Mouse (Mus musculus) megakaryocyte-erythroid progenitor cell, adult 5-6 weeks (primary cell): ENCODE results near the gene Agtr1a. TPM values are rescaled to one million over a fixed set of nuclear protein-coding genes. Genes with fewer than 3 reads are reported as not detected.

Experiments used
- ATAC-seq: replicated peaks from 2 replicates; pipeline ENCODE4 v1.8.0; 2016; ENCODE audit warnings: mild to moderate bottlenecking, inconsistent platforms; ENCODE audit not compliant: severe bottlenecking, poor library complexity, low FRiP score, low TSS enrichment
- total RNA-seq, 2 experiments: library from RNA; stranded (forward) in 1 of 2; stranded (reverse) in 1 of 2; fragments of 200-1000, 215-1000 nt in 1 of 2; fragments of >200 nt in 1 of 2; fragmentation: Nextera tagmentation in 1 of 2; gene quantifications; 2 replicates each; pipeline ENCODE4 v1.2.3; 2014 to 2017

Agtr1a gene
- total RNA-seq, 2 experiments from 2014 or later = 2.8 to 14.8 TPM

DNA sequence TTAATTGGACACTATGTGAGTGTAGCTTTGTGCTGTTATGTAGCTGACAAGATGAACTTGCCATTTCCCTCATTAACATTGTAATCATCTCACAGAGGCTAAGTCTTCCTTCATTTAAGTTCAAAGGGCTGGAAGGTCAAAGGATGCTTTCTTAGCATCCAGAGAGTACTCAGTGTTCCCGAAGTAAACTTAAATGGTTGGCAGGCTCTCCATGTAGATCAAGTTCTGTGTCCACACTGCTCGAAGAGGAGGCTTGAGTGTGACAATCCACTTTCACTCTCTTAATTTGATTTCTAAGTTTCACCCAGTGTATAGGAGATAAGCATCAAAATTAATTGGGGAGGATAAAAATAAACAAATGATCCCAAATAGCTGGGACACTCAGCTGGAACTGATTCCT is 23.6 kb downstream of the Agtr1a start:
- ATAC-seq = no peak

DNA sequence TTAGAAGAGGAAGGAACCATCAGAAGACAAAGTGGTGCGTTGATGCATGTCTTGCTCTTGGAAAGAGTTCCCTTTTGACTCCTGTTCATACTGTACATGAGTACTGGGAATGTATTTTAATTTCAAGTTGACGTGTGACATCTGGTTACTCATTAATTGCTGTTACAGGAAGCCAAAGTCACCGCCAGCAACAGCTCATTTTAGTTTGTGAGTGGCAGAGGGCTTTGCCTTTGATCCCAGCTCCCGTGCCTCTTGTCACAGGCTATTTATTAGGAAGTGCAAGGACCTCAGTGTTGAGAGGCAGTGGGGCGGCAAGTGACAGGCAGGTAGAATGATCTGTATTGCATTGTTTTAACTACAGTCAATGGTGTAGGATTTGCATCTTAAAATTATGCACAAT is 24.8 kb downstream of the Agtr1a start:
- no peak for ATAC-seq

DNA sequence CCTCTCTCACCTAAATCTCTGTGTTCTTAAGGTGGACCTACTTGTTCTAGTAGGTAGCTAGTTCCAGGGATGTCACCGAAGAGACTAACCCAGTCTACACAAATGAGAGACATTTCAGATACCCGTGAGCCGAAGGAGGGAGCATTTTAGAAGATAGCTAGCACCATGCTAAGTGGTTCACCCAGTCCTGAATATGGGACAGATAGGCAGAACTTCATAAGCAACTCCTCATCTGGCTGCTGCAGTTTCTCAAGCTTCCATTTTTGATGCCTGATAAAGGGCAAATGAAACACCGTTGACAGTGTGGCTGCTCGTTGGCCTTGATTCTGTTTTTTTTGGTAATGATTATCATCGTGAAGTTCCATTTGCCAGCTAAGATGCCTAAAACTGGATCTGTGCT is 25.8 kb downstream of the Agtr1a start:
- ATAC-seq = no peak

DNA sequence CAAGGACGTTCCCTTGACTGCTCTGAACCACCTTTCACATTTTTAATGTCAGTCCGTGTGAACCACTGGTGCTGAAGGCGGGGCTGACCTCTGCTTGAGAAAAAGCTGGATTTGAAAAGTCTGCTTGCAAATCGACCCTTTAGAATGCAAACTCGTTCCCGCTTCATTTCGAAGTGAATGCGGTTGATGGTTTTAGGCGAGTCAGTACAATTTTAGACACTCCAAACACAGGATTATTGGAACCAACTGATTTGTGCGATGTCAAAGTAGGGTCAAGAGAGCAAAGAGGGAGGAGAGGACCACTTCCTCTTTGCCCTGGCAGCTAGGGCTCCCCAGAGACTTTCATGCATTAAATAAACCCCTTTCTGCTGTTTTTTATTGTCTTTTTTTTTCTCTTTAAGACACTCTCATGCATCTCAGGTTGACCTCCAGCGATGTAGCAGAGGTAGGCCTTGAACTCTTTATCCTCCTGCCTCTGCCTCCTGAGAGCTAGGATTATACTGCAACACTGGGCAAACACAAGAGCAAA is 27.9 kb downstream of the Agtr1a start:
- ATAC-seq = no peak

DNA sequence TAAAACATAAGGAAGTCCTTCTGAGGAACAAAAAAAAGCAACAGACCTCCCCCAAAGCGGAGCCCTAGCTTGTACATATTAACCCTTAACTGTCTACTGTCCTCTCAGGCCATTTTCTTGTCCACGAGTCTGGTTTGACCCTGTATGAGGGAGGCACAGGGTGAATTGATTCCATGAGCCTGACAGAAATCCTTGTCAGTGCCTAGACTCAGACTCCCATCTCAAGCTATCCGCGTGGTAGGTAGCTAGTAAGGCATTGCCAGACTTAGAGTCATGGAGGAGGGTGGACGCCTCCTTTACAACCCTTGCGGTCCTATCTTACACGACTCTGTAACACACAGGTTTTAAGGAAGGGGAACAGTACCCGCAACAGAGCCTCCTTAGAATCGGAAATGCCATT is 28.5 kb downstream of the Agtr1a start:
- no peak for ATAC-seq

DNA sequence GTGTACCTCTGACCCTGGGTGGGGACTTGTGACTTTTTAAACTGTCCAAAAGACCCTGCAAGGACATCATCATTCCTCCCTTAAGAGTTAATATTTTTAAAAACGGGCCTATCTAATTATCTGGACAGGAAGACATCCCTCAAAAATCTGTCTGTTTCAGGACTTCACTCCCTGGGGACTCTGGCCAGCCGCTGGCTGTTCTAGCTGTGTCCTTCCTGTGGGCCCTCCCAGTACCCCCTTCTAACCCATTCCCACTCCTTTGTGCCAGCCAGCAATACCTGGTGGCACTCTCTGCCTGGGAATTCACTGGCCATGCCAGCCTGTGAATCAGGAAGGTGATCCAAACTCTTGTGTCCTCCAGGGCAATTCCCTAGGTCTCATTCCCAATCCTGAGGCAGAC is 29.1 kb downstream of the Agtr1a start:
- ATAC-seq = no peak

DNA sequence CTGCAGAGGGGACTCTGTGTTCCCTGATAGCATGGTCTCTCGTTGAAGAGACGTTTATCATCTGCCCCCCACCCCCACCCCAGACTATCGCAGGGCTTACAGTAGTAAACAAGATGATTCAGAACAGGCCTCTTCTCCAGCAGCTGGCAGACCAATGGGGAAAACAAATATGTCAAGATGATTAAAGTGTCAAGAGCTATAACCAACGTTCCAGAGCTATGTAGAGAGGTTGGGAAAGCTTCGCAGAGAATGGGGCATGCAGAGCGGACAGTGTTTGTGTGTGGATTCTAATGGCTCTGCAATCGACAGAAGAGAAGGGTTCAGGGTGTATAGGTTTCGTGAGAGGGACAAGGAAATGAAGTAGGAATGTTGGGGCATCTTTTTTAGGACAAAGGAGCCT is 31.9 kb downstream of the Agtr1a start:
- ATAC-seq = no peak

DNA sequence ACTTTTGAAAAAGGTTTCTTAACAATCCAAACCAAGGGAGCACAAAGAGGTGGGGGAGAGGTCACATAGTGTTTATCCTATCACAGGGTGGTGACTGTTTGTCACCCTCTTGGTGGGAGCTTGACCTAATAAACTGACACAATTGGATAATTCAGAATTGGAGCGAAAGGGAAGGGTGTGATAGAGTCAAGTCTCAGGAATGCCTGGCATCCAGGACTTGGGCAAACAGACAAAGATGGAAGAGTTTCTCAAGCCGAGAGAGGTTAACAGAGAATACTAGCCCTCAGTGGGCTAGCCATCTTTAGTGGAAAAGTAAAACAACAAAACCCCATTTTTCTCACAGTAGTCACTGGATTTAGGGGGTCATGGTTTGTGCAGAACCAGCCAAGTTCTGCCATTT is 32.5 kb downstream of the Agtr1a start:
- no peak for ATAC-seq

DNA sequence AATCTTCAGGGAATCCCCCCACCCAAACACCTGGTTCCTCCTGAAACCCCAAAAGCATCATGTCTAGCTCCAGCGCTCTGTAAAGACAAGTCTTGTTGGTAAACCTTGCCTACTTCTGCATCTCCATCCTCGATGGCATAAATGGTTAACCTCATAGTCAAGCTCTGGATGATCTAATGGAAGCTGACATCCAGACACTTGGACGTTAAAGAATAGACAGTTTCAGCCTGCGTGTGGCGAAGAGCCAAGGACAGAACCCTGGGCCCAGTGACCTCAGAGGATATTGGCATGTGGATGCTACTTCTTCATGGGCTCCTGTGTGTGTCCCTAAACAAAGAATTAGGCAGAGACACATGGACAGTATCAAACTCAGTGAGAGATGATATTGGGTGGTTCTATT is 42.6 kb downstream of the Agtr1a start:
- ATAC-seq = no peak

DNA sequence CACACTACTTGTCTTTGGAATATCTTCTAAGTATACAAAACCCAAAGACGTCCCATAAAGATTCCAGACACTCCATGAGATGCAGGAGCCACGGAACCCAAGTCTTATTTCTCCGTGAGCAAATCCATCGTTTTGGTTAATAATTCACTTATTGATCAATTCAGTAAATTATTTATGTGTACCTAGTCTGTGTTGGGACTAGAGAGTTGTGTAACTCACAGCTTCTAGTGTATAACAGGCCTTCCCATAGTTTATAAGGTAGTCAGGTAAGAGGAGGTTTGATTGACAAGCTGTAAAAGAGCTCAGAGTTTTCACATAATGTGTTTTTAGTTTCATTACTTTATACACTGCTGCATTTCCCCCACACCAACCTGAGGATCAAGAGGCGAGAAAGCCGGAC is 48.9 kb downstream of the Agtr1a start:
- ATAC-seq = no peak

DNA sequence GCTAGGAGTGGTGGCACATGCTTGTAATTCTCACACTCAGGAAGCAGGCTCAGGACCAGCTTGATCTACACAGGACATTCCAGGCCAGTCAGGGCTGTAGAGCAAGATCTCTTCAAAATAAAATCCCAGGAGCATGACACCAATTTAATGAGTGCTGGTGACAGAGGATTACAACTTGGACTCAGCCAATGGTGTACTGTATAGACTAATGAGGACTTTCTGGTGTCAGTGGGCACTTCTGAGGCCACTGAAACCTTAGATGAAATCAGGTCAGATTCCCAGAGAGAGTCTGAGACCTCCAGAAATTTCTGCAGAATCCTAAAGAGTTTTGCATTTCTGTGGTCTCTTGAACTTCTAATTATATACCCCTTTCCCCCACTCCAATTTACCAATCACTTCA is 57.9 kb downstream of the Agtr1a start:
- no peak for ATAC-seq

DNA sequence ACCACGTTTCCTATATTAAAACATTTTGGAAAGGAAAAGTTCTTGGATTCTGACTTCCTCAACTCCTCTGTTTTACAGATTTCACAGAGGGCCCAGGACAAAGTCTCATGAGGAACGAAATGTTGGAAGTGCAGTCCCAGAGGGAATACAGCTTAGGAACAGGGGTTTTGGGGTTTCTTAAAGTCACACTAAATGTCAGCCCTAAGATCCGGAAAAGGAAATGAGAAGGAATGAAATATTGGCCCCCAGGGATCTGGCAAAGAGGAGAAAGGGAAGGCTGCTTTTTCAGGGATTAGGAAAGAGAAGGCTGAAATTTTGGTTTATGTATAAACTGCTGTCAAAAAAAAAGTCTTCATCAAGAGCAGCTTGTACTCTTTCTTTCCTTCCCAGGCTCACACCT is 60.2 kb downstream of the Agtr1a start:
- ATAC-seq = no peak

DNA sequence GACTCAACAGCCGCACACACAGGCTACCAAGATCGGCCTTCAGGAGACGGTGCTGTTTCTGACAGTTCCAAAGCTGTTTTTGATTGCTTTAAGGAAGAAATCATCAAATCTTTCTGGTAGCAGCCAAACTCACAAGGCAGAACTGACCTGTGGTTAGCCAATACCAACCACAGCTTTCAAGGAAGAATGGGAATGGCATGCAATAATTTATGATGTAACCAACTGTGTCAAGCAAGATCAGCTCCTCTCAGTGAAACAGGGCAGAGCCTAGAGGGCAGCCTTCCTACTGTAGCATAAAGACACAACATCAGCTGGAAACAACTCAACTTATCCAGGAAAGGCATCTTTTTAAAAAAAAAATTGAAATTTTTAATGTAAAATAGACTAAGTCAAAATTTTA is 62.6 kb downstream of the Agtr1a start:
- no peak for ATAC-seq

DNA sequence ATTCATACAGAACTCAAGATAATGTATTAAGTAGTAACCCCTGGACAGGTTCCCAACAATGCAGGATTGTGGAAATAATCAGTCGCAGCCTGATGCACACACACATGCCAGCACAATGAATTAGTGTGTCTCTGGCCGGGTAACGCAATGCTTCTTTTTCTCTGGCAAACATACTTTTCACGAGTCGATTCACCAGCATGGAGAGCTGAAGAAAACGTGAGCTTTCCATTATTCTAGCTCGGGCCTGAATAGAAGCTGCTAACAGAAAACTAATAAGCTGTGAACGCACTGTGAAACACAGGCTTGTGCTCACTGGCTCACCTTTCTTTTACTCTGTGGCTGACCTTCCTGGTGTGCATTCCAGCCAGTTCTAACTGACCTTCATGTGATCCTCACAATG is 64.4 kb downstream of the Agtr1a start:
- no peak for ATAC-seq

DNA sequence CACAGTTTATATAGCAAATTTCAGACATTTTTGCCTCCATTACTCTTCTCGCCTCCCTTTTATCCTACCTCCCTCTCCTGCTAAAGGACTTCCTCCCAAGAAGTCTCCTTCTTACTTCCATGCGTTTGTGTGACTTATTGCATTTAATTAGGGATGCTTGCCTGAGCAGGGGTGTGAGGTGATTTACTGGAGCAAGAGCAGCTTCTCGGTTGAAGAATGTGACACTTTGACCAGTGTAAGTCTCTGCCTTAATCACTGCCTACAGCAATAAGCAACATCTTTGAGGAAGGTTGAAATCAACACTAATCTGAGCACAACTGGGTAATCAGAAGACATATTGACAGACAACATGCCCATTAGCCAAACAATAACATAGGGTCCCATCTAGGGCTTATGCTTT is 67.6 kb downstream of the Agtr1a start:
- no peak for ATAC-seq

DNA sequence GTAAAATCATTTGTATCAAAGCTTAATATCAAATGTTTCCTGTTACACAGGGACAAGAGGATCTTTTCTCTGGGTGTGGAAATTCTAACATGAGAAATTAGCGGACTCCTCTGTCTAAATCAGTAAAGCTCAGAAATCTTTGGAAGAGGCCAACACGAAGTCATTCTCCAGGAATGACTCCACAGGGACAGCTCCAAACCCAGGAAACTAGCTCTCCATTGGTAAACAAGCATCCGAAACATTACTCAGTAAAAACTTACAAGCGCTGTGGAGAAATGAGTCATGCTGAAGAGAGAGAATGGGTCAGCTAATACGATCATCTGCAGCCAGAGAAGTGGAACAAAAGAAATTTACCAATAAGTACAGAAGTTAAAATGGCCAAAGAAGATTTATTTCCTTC is 82.4 kb downstream of the Agtr1a start:
- no peak for ATAC-seq

DNA sequence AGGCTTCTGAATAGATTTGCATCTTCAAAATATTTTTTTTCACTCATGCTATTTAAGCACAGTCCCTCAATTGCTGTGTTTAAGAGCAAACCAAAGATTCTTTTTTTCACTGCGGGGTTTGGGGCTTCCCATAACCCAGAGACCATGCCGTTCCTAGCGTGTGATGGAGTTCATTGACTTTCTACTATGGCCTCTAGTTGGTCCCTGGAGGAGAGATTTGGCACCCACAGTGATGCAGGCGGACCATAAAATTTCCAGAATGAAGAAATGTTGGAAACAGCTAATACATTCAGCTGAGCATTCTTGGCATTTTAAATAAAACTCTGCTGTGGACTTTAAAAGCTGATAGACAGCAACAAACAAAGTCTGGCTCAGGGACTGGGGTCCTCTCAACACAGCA is 90.8 kb downstream of the Agtr1a start:
- ATAC-seq = no peak

DNA sequence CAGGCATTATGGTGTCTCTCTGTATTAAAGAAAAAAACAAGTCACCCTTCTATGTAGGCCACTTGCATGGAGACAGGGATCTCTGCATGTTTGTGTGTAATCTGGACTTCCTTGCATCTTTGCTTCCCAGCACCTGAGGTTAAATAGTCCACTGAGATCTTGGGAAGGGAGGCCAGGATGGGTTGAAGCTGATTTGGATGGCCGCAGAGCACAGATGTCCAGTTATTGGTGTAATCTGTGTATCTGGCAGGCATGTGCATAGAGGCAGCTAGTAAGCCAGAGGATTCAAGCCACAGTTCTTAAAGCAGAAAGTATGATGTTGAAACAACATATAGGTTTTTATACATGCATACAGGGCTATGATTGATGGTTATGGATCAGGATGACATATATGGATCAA is 91.2 kb downstream of the Agtr1a start:
- ATAC-seq = no peak

Other genes with a start within 250 kb of the Agtr1a start
- 0.87 and 1.2 TPM in 2 replicates for gene Mboat1, start 200.0 kb upstream of the Agtr1a start, total RNA-seq (2014; fragmentation: Nextera tagmentation)
- 0.38 and 0.65 TPM in 2 replicates for gene Mboat1, start 200.0 kb upstream of the Agtr1a start, total RNA-seq (2017)
- gene Uqcrfs1, start 208.9 kb downstream of the Agtr1a start, total RNA-seq (2014; fragmentation: Nextera tagmentation) = 153 and 194 TPM in 2 replicates
- 106 and 132 TPM in 2 replicates for gene Uqcrfs1, start 208.9 kb downstream of the Agtr1a start, total RNA-seq (2017)